Mouse (Mus musculus): Measurements from ENCODE around the gene Sval2. TPM values are rescaled to one million over a fixed set of nuclear protein-coding genes. Genes with fewer than 3 reads are reported as not detected.

Sval2 gene
- polyA plus RNA-seq (2016; fragmentation: Nextera tagmentation; extraction: Ambion mirVana) = not detected in 2 replicates

GRCm38 (mm10) chr6:41852689-41853088 is at the start of gene Sval2:
TSS of gene Sval2 (plus strand) at chr6:41852989.
- no peaks in the 10 kb centered on the region for H3K4me1 ChIP-seq
- no peak for ATAC-seq
- no peak within 1 kb of the TSS for H3K9ac ChIP-seq
- H3K36me3 ChIP-seq = no peaks in the 10 kb centered on the region
- H3K9me3 ChIP-seq (replicated peaks) = no peaks in the 10 kb centered on the region
- H3K27me3 ChIP-seq (replicated peaks) = no peaks in the 10 kb centered on the region
- no peak within 1 kb of the TSS for H3K4me3 ChIP-seq
- no peak within 1 kb of the TSS for H3K27ac ChIP-seq
- H3K4me2 ChIP-seq = no peak within 1 kb of the TSS
- 59% methylated on average over 3 of the region's 3 CpGs for WGBS (ENCODE audit: insufficient replicate concordance)

GRCm38 (mm10) chr6:41824086-41824485 is 28.7 kb upstream of the Sval2 start:
- no peaks in the 10 kb centered on the region for H3K27me3 ChIP-seq (replicated peaks)
- no peaks in the 10 kb centered on the region for H3K9me3 ChIP-seq (replicated peaks)
- H3K27ac ChIP-seq = no peak overlapping the region
- H3K36me3 ChIP-seq = no peaks in the 10 kb centered on the region
- H3K4me2 ChIP-seq = no peak overlapping the region
- H3K4me1 ChIP-seq = no peaks in the 10 kb centered on the region
- no peak overlapping the region for H3K9ac ChIP-seq
- no peak overlapping the region for H3K4me3 ChIP-seq
- ATAC-seq = no peak

- Histone ChIP-seq H3K9ac (no peak overlapping the region), H3K36me3 (no peaks in the 10 kb centered on the region), H3K27ac (no peak overlapping the region), H3K9me3 (replicated peaks) (no peaks in the 10 kb centered on the region), H3K4me3 (no peak overlapping the region), H3K4me2 (no peak overlapping the region), H3K4me1 (no peaks in the 10 kb centered on the region), H3K27me3 (replicated peaks) (no peaks in the 10 kb centered on the region)
- ATAC-seq = no peak
- WGBS (ENCODE audit: insufficient replicate concordance) = 69% methylated on average over 2 of the region's 2 CpGs
Measured at GRCm38 (mm10) chr6:41829516-41829915, 23.3 kb upstream of the Sval2 start.

- no peaks in the 10 kb centered on the region for H3K36me3 ChIP-seq
- no peak for ATAC-seq
- no peaks in the 10 kb centered on the region for H3K27me3 ChIP-seq (replicated peaks)
- no peak within 1 kb of the TSS for H3K9ac ChIP-seq
- no peak within 1 kb of the TSS for H3K4me3 ChIP-seq
- H3K27ac ChIP-seq = no peak within 1 kb of the TSS
- WGBS (ENCODE audit: insufficient replicate concordance) = 65% methylated on average over 2 of the region's 2 CpGs
- H3K9me3 ChIP-seq (replicated peaks) = no peaks in the 10 kb centered on the region
- no peak within 1 kb of the TSS for H3K4me2 ChIP-seq
- H3K4me1 ChIP-seq = no peaks in the 10 kb centered on the region
Measured at GRCm38 (mm10) chr6:41847235-41847634, 5.6 kb upstream of the Sval2 start, which contains the start of gene Pip. TSS of gene Pip (plus strand) at chr6:41847535.

GRCm38 (mm10) chr6:41864038-41864437 is 11.2 kb downstream of the Sval2 start:
- H3K9me3 ChIP-seq (replicated peaks) = no peaks in the 10 kb centered on the region
- no peak overlapping the region for H3K4me2 ChIP-seq
- no peak overlapping the region for H3K27ac ChIP-seq
- H3K4me3 ChIP-seq = no peak overlapping the region
- no peak for ATAC-seq
- no peak overlapping the region for H3K9ac ChIP-seq
- no peaks in the 10 kb centered on the region for H3K4me1 ChIP-seq
- H3K27me3 ChIP-seq (replicated peaks) = no peaks in the 10 kb centered on the region
- 53% methylated on average over 2 of the region's 2 CpGs for WGBS (ENCODE audit: insufficient replicate concordance)
- H3K36me3 ChIP-seq = no peaks in the 10 kb centered on the region

- Histone ChIP-seq H3K4me3 (no peak overlapping the region), H3K4me1 (no peaks in the 10 kb centered on the region), H3K27ac (no peak overlapping the region), H3K9ac (no peak overlapping the region), H3K27me3 (replicated peaks) (no peaks in the 10 kb centered on the region), H3K36me3 (no peaks in the 10 kb centered on the region), H3K4me2 (no peak overlapping the region), H3K9me3 (replicated peaks) (0 out of 2 replicates have a peak, but pooled peaks cover 4% of the 10 kb centered on the region)
- no peak for ATAC-seq
- WGBS (ENCODE audit: insufficient replicate concordance) = 74% methylated on average over 5 of the region's 5 CpGs
Measured at GRCm38 (mm10) chr6:41911625-41912024, 58.8 kb downstream of the Sval2 start.

Other genes with a start within 250 kb of the Sval2 start
- gene Ephb6, start 247.5 kb upstream of the Sval2 start, polyA plus RNA-seq (2016; fragmentation: Nextera tagmentation; extraction: Ambion mirVana) = 2.4 and 2.9 TPM in 2 replicates
- 0.10 and 0.19 TPM in 2 replicates for gene Trpv6, start 216.6 kb upstream of the Sval2 start, polyA plus RNA-seq (2016; fragmentation: Nextera tagmentation; extraction: Ambion mirVana)
- 0.05 and 0.07 TPM in 2 replicates for gene Trpv5, start 172.2 kb upstream of the Sval2 start, polyA plus RNA-seq (2016; fragmentation: Nextera tagmentation; extraction: Ambion mirVana)
- not detected in 2 replicates for gene Llcfc1, start 168.6 kb upstream of the Sval2 start, polyA plus RNA-seq (2016; fragmentation: Nextera tagmentation; extraction: Ambion mirVana)
- gene Kel, start 148.7 kb upstream of the Sval2 start, polyA plus RNA-seq (2016; fragmentation: Nextera tagmentation; extraction: Ambion mirVana) = 275 and 280 TPM in 2 replicates
- gene Olfr459, start 77.8 kb upstream of the Sval2 start, polyA plus RNA-seq (2016; fragmentation: Nextera tagmentation; extraction: Ambion mirVana) = not detected in 2 replicates
- not detected in 2 replicates for gene Pip, start 5.5 kb upstream of the Sval2 start, polyA plus RNA-seq (2016; fragmentation: Nextera tagmentation; extraction: Ambion mirVana)
- not detected in 2 replicates for gene Sval1, start 98.6 kb downstream of the Sval2 start, polyA plus RNA-seq (2016; fragmentation: Nextera tagmentation; extraction: Ambion mirVana)
- not detected in 2 replicates for gene Sval3, start 115.2 kb downstream of the Sval2 start, polyA plus RNA-seq (2016; fragmentation: Nextera tagmentation; extraction: Ambion mirVana)
- not detected in 2 replicates for gene Sva, start 185.4 kb downstream of the Sval2 start, polyA plus RNA-seq (2016; fragmentation: Nextera tagmentation; extraction: Ambion mirVana)